Mouse (Mus musculus): ENCODE measurements around the gene Tmem53. TPM values are rescaled to one million over a fixed set of nuclear protein-coding genes. Genes with fewer than 3 reads are reported as not detected.

Gene Tmem53
- polyA plus RNA-seq (2014; fragmentation: Nextera tagmentation; extraction: Ambion mirVana) = 6.4 and 7.3 TPM in 2 replicates

GRCm38 (mm10) chr4:117251801-117252316 is at the start of gene Tmem53, which contains the start of gene Armh1:
Gene Tmem53, plus strand, starts transcription at chr4:117251951.
Gene Armh1, minus strand, starts transcription at chr4:117252125.
- H3K27ac ChIP-seq (ENCODE audit: low read depth, low read length) = peak within 1 kb of the TSS; percentile 41; the same call in 1 of the 2 replicates
- H3K36me3 ChIP-seq (ENCODE audit: control insufficient read depth, insufficient read depth, low read length) = no peaks in the 10 kb centered on the region
- under 1% methylated on average over 42 of the region's 43 CpGs for WGBS
- ATAC-seq (ENCODE audit: low read depth) = peak; percentile 96
- H3K4me3 ChIP-seq (ENCODE audit: low read depth, low read length) = peak within 1 kb of the TSS; percentile 59
- H3K4me1 ChIP-seq (ENCODE audit: control insufficient read depth, insufficient read depth, low read length) = no peaks in the 10 kb centered on the region
- no peaks in the 10 kb centered on the region for H3K9me3 ChIP-seq (ENCODE audit: control insufficient read depth, low read length)
- H3K4me2 ChIP-seq (ENCODE audit: low read depth, low read length) = peak within 1 kb of the TSS; percentile 52
- no peaks in the 10 kb centered on the region for H3K27me3 ChIP-seq (ENCODE audit: control insufficient read depth, insufficient read depth, low read length)
- peak within 1 kb of the TSS; percentile 72 for H3K9ac ChIP-seq (replicated peaks; ENCODE audit: low read depth, low read length)

GRCm38 (mm10) chr4:117202046-117202991 is 49.4 kb upstream of the Tmem53 start:
- WGBS = under 1% methylated on average over 25 of the region's 25 CpGs
- no peaks in the 10 kb centered on the region for H3K36me3 ChIP-seq (ENCODE audit: control insufficient read depth, insufficient read depth, low read length)
- peak overlapping the region; percentile 26 for H3K4me3 ChIP-seq (ENCODE audit: low read depth, low read length)
- peak overlapping the region; percentile 29; the same call in 1 of the 2 replicates for H3K9ac ChIP-seq (replicated peaks; ENCODE audit: low read depth, low read length)
- no peaks in the 10 kb centered on the region for H3K27me3 ChIP-seq (ENCODE audit: control insufficient read depth, insufficient read depth, low read length)
- H3K9me3 ChIP-seq (ENCODE audit: control insufficient read depth, low read length) = no peaks in the 10 kb centered on the region
- H3K4me2 ChIP-seq (ENCODE audit: low read depth, low read length) = peak overlapping the region; percentile 45
- H3K4me1 ChIP-seq (ENCODE audit: control insufficient read depth, insufficient read depth, low read length) = no peaks in the 10 kb centered on the region
- peak; percentile 65; the same call in 1 of the 2 replicates for ATAC-seq (ENCODE audit: low read depth)
- H3K27ac ChIP-seq (ENCODE audit: low read depth, low read length) = no peak overlapping the region

- no peaks in the 10 kb centered on the region for H3K4me1 ChIP-seq (ENCODE audit: control insufficient read depth, insufficient read depth, low read length)
- no peak for ATAC-seq (ENCODE audit: low read depth)
- no peaks in the 10 kb centered on the region for H3K9me3 ChIP-seq (ENCODE audit: control insufficient read depth, low read length)
- no peak overlapping the region for H3K27ac ChIP-seq (ENCODE audit: low read depth, low read length)
- no peaks in the 10 kb centered on the region for H3K36me3 ChIP-seq (ENCODE audit: control insufficient read depth, insufficient read depth, low read length)
- H3K4me3 ChIP-seq (ENCODE audit: low read depth, low read length) = no peak overlapping the region
- WGBS = 70% methylated on average over 4 of the region's 4 CpGs
- H3K27me3 ChIP-seq (ENCODE audit: control insufficient read depth, insufficient read depth, low read length) = no peaks in the 10 kb centered on the region
- no peak overlapping the region for H3K4me2 ChIP-seq (ENCODE audit: low read depth, low read length)
- H3K9ac ChIP-seq (replicated peaks; ENCODE audit: low read depth, low read length) = no peak overlapping the region
These were observed 48.8 kb upstream of the Tmem53 start for GRCm38 (mm10) chr4:117202992-117203354.

GRCm38 (mm10) chr4:117209592-117209991 is 42.2 kb upstream of the Tmem53 start:
- ATAC-seq (ENCODE audit: low read depth) = no peak
- no peak overlapping the region for H3K4me2 ChIP-seq (ENCODE audit: low read depth, low read length)
- H3K9ac ChIP-seq (replicated peaks; ENCODE audit: low read depth, low read length) = no peak overlapping the region
- 81% methylated on average over 6 of the region's 6 CpGs for WGBS
- H3K9me3 ChIP-seq (ENCODE audit: control insufficient read depth, low read length) = no peaks in the 10 kb centered on the region
- H3K27ac ChIP-seq (ENCODE audit: low read depth, low read length) = no peak overlapping the region
- no peaks in the 10 kb centered on the region for H3K4me1 ChIP-seq (ENCODE audit: control insufficient read depth, insufficient read depth, low read length)
- H3K36me3 ChIP-seq (ENCODE audit: control insufficient read depth, insufficient read depth, low read length) = no peaks in the 10 kb centered on the region
- H3K27me3 ChIP-seq (ENCODE audit: control insufficient read depth, insufficient read depth, low read length) = no peaks in the 10 kb centered on the region
- H3K4me3 ChIP-seq (ENCODE audit: low read depth, low read length) = no peak overlapping the region

- WGBS = 3% methylated on average over 20 of the region's 20 CpGs
- no peaks in the 10 kb centered on the region for H3K27me3 ChIP-seq (ENCODE audit: control insufficient read depth, insufficient read depth, low read length)
- H3K36me3 ChIP-seq (ENCODE audit: control insufficient read depth, insufficient read depth, low read length) = no peaks in the 10 kb centered on the region
- H3K4me2 ChIP-seq (ENCODE audit: low read depth, low read length) = no peak overlapping the region
- H3K9me3 ChIP-seq (ENCODE audit: control insufficient read depth, low read length) = no peaks in the 10 kb centered on the region
- no peak overlapping the region for H3K27ac ChIP-seq (ENCODE audit: low read depth, low read length)
- no peaks in the 10 kb centered on the region for H3K4me1 ChIP-seq (ENCODE audit: control insufficient read depth, insufficient read depth, low read length)
- no peak overlapping the region for H3K9ac ChIP-seq (replicated peaks; ENCODE audit: low read depth, low read length)
- H3K4me3 ChIP-seq (ENCODE audit: low read depth, low read length) = no peak overlapping the region
- no peak for ATAC-seq (ENCODE audit: low read depth)
These were observed 41.3 kb upstream of the Tmem53 start for GRCm38 (mm10) chr4:117210147-117211074.

GRCm38 (mm10) chr4:117214250-117214649 is 37.5 kb upstream of the Tmem53 start:
- no peaks in the 10 kb centered on the region for H3K27me3 ChIP-seq (ENCODE audit: control insufficient read depth, insufficient read depth, low read length)
- H3K9ac ChIP-seq (replicated peaks; ENCODE audit: low read depth, low read length) = no peak overlapping the region
- no peak overlapping the region for H3K27ac ChIP-seq (ENCODE audit: low read depth, low read length)
- H3K36me3 ChIP-seq (ENCODE audit: control insufficient read depth, insufficient read depth, low read length) = no peaks in the 10 kb centered on the region
- H3K9me3 ChIP-seq (ENCODE audit: control insufficient read depth, low read length) = no peaks in the 10 kb centered on the region
- 82% methylated on average over 6 of the region's 6 CpGs for WGBS
- H3K4me3 ChIP-seq (ENCODE audit: low read depth, low read length) = no peak overlapping the region
- H3K4me1 ChIP-seq (ENCODE audit: control insufficient read depth, insufficient read depth, low read length) = no peaks in the 10 kb centered on the region
- ATAC-seq (ENCODE audit: low read depth) = no peak
- H3K4me2 ChIP-seq (ENCODE audit: low read depth, low read length) = no peak overlapping the region

GRCm38 (mm10) chr4:117217029-117217428 is 34.7 kb upstream of the Tmem53 start:
- no peaks in the 10 kb centered on the region for H3K4me1 ChIP-seq (ENCODE audit: control insufficient read depth, insufficient read depth, low read length)
- no peaks in the 10 kb centered on the region for H3K36me3 ChIP-seq (ENCODE audit: control insufficient read depth, insufficient read depth, low read length)
- H3K4me3 ChIP-seq (ENCODE audit: low read depth, low read length) = no peak overlapping the region
- no peaks in the 10 kb centered on the region for H3K9me3 ChIP-seq (ENCODE audit: control insufficient read depth, low read length)
- no peak for ATAC-seq (ENCODE audit: low read depth)
- no peak overlapping the region for H3K9ac ChIP-seq (replicated peaks; ENCODE audit: low read depth, low read length)
- 78% methylated on average over 5 of the region's 5 CpGs for WGBS
- H3K27ac ChIP-seq (ENCODE audit: low read depth, low read length) = no peak overlapping the region
- H3K4me2 ChIP-seq (ENCODE audit: low read depth, low read length) = no peak overlapping the region
- H3K27me3 ChIP-seq (ENCODE audit: control insufficient read depth, insufficient read depth, low read length) = no peaks in the 10 kb centered on the region

GRCm38 (mm10) chr4:117218517-117219219 is 33.1 kb upstream of the Tmem53 start:
- Histone ChIP-seq H3K9ac (replicated peaks; ENCODE audit: low read depth, low read length) (no peak overlapping the region), H3K9me3 (ENCODE audit: control insufficient read depth, low read length) (no peaks in the 10 kb centered on the region), H3K36me3 (ENCODE audit: control insufficient read depth, insufficient read depth, low read length) (no peaks in the 10 kb centered on the region), H3K4me1 (ENCODE audit: control insufficient read depth, insufficient read depth, low read length) (no peaks in the 10 kb centered on the region), H3K4me2 (ENCODE audit: low read depth, low read length) (no peak overlapping the region), H3K27me3 (ENCODE audit: control insufficient read depth, insufficient read depth, low read length) (no peaks in the 10 kb centered on the region), H3K27ac (ENCODE audit: low read depth, low read length) (no peak overlapping the region), H3K4me3 (ENCODE audit: low read depth, low read length) (no peak overlapping the region)
- ATAC-seq (ENCODE audit: low read depth) = peak; percentile 56; the same call in 1 of the 2 replicates
- WGBS = 35% methylated on average over 10 of the region's 10 CpGs

All from neural tube, embryonic 14.5 days (tissue).